Mouse (Mus musculus): ENCODE results near the gene Gm11116.
"Not testable (repeated sequence)": the region's sequence is repeated elsewhere in the genome, so short reads cannot be mapped to it uniquely, and the experiment has no call there.

The Gm11116 gene

DNA sequence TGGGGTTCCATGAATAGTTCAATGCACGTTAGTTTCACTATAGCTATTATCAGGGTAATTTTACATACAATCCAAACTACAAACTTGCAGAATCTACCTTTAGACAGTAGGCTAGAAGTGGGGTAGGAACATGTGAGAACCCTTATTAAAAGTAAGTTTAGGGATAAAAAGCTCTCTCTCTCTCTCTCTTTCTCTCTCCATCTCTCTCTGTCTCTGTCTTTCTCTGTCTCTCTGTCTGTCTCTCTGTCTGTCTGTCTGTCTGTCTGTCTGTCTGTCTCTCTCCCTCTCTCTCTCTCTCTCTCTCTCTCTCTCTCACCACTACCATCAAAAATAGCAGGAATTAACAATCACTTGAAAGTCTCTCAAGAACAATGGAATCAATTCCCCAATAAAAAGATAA lies at the start of gene Gm11116:
Gene Gm11116 (minus strand): TSS at position 101 of the 400 bp plus-strand sequence.
- no peak for DNase-seq (ENCODE audit: low spot score in 2 of 2)

DNA sequence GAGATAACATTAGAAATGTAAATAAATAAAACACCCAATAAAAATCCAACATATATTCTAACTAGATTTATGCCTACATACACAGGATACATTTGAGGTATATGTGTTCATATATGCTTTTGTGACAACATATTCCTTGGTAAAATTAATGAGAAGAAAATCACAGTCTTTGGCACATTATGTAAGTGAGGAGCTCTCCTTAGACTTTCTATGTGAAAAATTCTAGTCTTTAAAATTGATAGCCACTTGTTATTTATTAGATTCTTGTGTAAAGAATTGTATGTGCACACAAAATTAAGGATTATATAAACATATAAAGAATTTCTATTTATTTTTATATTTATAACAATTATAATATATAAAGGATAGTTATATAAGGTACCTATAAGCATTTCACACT lies 42.7 kb upstream of the Gm11116 start, which contains the start of gene Gm11115:
Gene Gm11115 (minus strand): TSS at position 101 of the 400 bp plus-strand sequence.
- no peak for DNase-seq (ENCODE audit: low spot score in 2 of 2)

DNA sequence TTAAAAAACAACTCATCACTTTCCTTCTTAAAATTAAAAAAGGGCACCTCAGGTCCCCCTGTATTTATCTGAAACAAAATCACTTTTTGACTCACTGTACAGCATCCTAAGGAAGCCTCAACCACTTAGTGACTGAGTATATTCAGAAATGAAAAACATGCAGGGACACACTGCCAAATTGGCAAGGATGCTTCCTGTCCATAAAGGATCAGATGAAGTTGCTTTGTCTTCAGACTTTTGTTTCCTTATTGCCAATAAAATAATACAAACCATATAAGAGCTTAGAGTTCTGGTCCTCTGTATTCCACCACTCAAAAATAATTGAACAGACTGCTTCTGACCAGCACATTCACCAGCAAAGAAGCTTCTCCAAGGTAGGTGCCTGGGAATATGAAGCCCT lies 25.1 kb downstream of the Gm11116 start, which contains the start of gene Smr2:
Gene Smr2 (plus strand): TSS at position 301 of the 400 bp plus-strand sequence.
- DNase-seq (ENCODE audit: low spot score in 2 of 2), result not testable (repeated sequence)

Measured in frontal cortex, postnatal 10 days (tissue).